19 mouse cellular contexts compared by ENCODE assay signal in genomic region chr4:128391484-128391883, GRCm38 (mm10).
"Had no signal": no experiment of that assay in that cellular context is flagged by ENCODE, and none has a peak within 500 bp of the region (broad histone marks: within the 10 kb centered on the region; RNA-seq: fewer than 3 reads in every experiment).

No protein-coding gene starts in this region.

- H3K9ac ChIP-seq: liver, embryonic 13.5 days; liver, embryonic 15.5 days; liver, postnatal 0 days; lung, embryonic 15.5 days; neural tube, embryonic 12.5 days; stomach, embryonic 15.5 days had no signal

- H3K4me3 ChIP-seq: liver, embryonic 13.5 days; liver, embryonic 15.5 days; lung, embryonic 15.5 days; megakaryocyte, embryonic 14.5 days; neural tube, embryonic 12.5 days; stomach, embryonic 15.5 days had no signal

- H3K36me3 ChIP-seq: liver, embryonic 13.5 days; liver, embryonic 15.5 days; lung, embryonic 15.5 days; stomach, embryonic 15.5 days had no signal

- H3K27ac ChIP-seq: liver, embryonic 13.5 days; liver, embryonic 15.5 days; lung, embryonic 15.5 days; macrophage; neural tube, embryonic 12.5 days; stomach, embryonic 15.5 days; stomach, postnatal 0 days had no signal

- H3K4me2 ChIP-seq: liver, embryonic 13.5 days; liver, embryonic 15.5 days; lung, embryonic 15.5 days; neural tube, embryonic 12.5 days; stomach, embryonic 15.5 days had no signal

- H3K9me3 ChIP-seq: liver, embryonic 15.5 days; lung, embryonic 15.5 days; megakaryocyte, embryonic 14.5 days; neural tube, embryonic 12.5 days; stomach, embryonic 15.5 days had no signal

- ATAC-seq: liver, postnatal 0 days; lung, postnatal 0 days; midbrain, embryonic 16.5 days had no signal

- DNase-seq: liver, embryonic 13.5 days; liver, postnatal 0 days; lung, adult 2 months; lung, postnatal 14 days; lung, postnatal 36 days; midbrain, embryonic 14.5 days; right cerebral cortex, postnatal 25 days; thymus, adult 2 months; thymus, postnatal 25 days; thymus, postnatal 4 days had no signal

- H3K27me3 ChIP-seq: liver, embryonic 13.5 days; liver, embryonic 15.5 days; lung, embryonic 15.5 days; megakaryocyte, embryonic 14.5 days; neural tube, embryonic 12.5 days; stomach, embryonic 15.5 days had no signal

- H3K4me1 ChIP-seq: liver, embryonic 13.5 days; liver, embryonic 15.5 days; megakaryocyte, embryonic 14.5 days; stomach, embryonic 15.5 days had no signal
